8 mouse cellular contexts compared by ENCODE assay signal in genomic region chr16:37011922-37012289, GRCm38 (mm10). TPM values are rescaled to one million over a fixed set of nuclear protein-coding genes. Genes with fewer than 3 reads are reported as not detected.
DNase-seq lines count a peak whose midpoint lies in the region; ATAC-seq and TF ChIP-seq lines count a peak whose summit lies in the region.

No protein-coding gene starts in this region.

- H3K4me3 ChIP-seq in kidney, embryonic 14.5 days (ENCODE audit: low read length): peak overlapping the region; percentile 90
- peak overlapping the region; percentile 46 for H3K4me3 ChIP-seq in cortical plate, adult 2 months (ENCODE audit: insufficient read depth, low read length)
- peak overlapping the region; percentile 87 for H3K4me3 ChIP-seq in hindbrain, embryonic 15.5 days
- H3K4me3 ChIP-seq in midbrain, embryonic 15.5 days: peak overlapping the region; percentile 92

- H3K4me1 ChIP-seq in kidney, embryonic 14.5 days (ENCODE audit: control insufficient read depth, insufficient read depth, low read length): peaks cover 8% of the 10 kb centered on the region; the same call in 1 of the 2 replicates
- H3K4me1 ChIP-seq in cortical plate, adult 2 months (ENCODE audit: control insufficient read depth, insufficient read depth, low read length): 0 out of 2 replicates have a peak, but pooled peaks cover 2% of the 10 kb centered on the region
- H3K4me1 ChIP-seq in hindbrain, embryonic 15.5 days (replicated peaks): peaks cover 17% of the 10 kb centered on the region
- H3K4me1 ChIP-seq in midbrain, embryonic 15.5 days: peaks cover 19% of the 10 kb centered on the region

- under 1% methylated on average over 26 of the region's 26 CpGs for WGBS in kidney, embryonic 14.5 days
- under 1% methylated on average over 26 of the region's 26 CpGs for WGBS in hindbrain, embryonic 15.5 days
- WGBS in midbrain, embryonic 15.5 days: under 1% methylated on average over 26 of the region's 26 CpGs

- peak overlapping the region; percentile 78 for H3K9ac ChIP-seq in kidney, embryonic 14.5 days (ENCODE audit: low read depth, low read length)
- peak overlapping the region; percentile 54 for H3K9ac ChIP-seq in hindbrain, embryonic 15.5 days
- H3K9ac ChIP-seq in midbrain, embryonic 15.5 days: peak overlapping the region; percentile 43

- no peaks in the 10 kb centered on the region for H3K27me3 ChIP-seq in kidney, embryonic 14.5 days (ENCODE audit: control insufficient read depth, insufficient read depth, low read length)
- no peaks in the 10 kb centered on the region for H3K27me3 ChIP-seq in hindbrain, embryonic 15.5 days
- H3K27me3 ChIP-seq in midbrain, embryonic 15.5 days (replicated peaks): no peaks in the 10 kb centered on the region

- DNase-seq in kidney, postnatal 10 days: no peak
- DNase-seq in layer of hippocampus, adult 9-11 months: no peak
- no peak for DNase-seq in embryo, embryonic 10.5 days (ENCODE audit: low spot score)
- DNase-seq in natural killer cell, adult 2 months (ENCODE audit: low spot score in 2 of 2): no peak

- no peak for TF ChIP-seq POLR2A in cortical plate, adult 2 months (IDR thresholded peaks at IDR 0.05; ENCODE audit: extremely low read depth, insufficient read depth, low read length)

- no peak overlapping the region for H3K27ac ChIP-seq in kidney, embryonic 14.5 days (ENCODE audit: low read depth, low read length)
- H3K27ac ChIP-seq in cortical plate, adult 2 months (ENCODE audit: insufficient read depth, low read length): no peak overlapping the region
- no peak overlapping the region for H3K27ac ChIP-seq in hindbrain, embryonic 15.5 days (replicated peaks)
- H3K27ac ChIP-seq in midbrain, embryonic 15.5 days: no peak overlapping the region

- TF ChIP-seq CTCF in cortical plate, adult 2 months (IDR thresholded peaks at IDR 0.05; ENCODE audit: extremely low read depth, insufficient read depth, low read length): no peak

- no peaks in the 10 kb centered on the region for H3K9me3 ChIP-seq in kidney, embryonic 14.5 days (ENCODE audit: control insufficient read depth, low read length)
- no peaks in the 10 kb centered on the region for H3K9me3 ChIP-seq in hindbrain, embryonic 15.5 days
- H3K9me3 ChIP-seq in midbrain, embryonic 15.5 days: no peaks in the 10 kb centered on the region

- peaks cover 10% of the 10 kb centered on the region; the same call in 1 of the 2 replicates for H3K36me3 ChIP-seq in kidney, embryonic 14.5 days (ENCODE audit: control insufficient read depth, insufficient read depth, low read length)
- H3K36me3 ChIP-seq in hindbrain, embryonic 15.5 days: no peaks in the 10 kb centered on the region
- no peaks in the 10 kb centered on the region for H3K36me3 ChIP-seq in midbrain, embryonic 15.5 days (replicated peaks)

- peak overlapping the region; percentile 81 for H3K4me2 ChIP-seq in kidney, embryonic 14.5 days (replicated peaks; ENCODE audit: low read depth, low read length)
- H3K4me2 ChIP-seq in hindbrain, embryonic 15.5 days: peak overlapping the region; percentile 98
- H3K4me2 ChIP-seq in midbrain, embryonic 15.5 days: peak overlapping the region; percentile 96

- ATAC-seq in kidney, embryonic 14.5 days (ENCODE audit: low FRiP score, low TSS enrichment): peak; percentile 85
- ATAC-seq in hindbrain, embryonic 15.5 days (ENCODE audit: low FRiP score, low read depth): peak; percentile 74
- ATAC-seq in midbrain, embryonic 15.5 days (replicated peaks): peak; percentile 83

RNA-seq across cellular contexts. Expression of gene Polq, which starts 0.3 kb away (rescaled TPM):
- polyA plus RNA-seq in kidney, embryonic 14.5 days (2014; fragmentation: Nextera tagmentation; extraction: Ambion mirVana): 9.9 and 11.4 TPM in 2 replicates
- 1.4 TPM in 2 replicates for polyA plus RNA-seq in cortical plate, adult 2 months (2012; rRNA removed)
- polyA plus RNA-seq in hindbrain, embryonic 15.5 days (2015; fragmentation: Nextera tagmentation; extraction: Ambion mirVana): 2.4 and 3.5 TPM in 2 replicates
- 3.2 and 3.3 TPM in 2 replicates for polyA plus RNA-seq in midbrain, embryonic 15.5 days (2015; fragmentation: Nextera tagmentation; extraction: Ambion mirVana)

RNA-seq across cellular contexts. Expression of gene Fbxo40, which starts 21.6 kb away (rescaled TPM):
- polyA plus RNA-seq in kidney, embryonic 14.5 days (2014; fragmentation: Nextera tagmentation; extraction: Ambion mirVana): 0.24 and 1.2 TPM in 2 replicates
- polyA plus RNA-seq in cortical plate, adult 2 months (2012; rRNA removed): 0.10 and 0.15 TPM in 2 replicates
- polyA plus RNA-seq in hindbrain, embryonic 15.5 days (2015; fragmentation: Nextera tagmentation; extraction: Ambion mirVana): 0.04 TPM in 1 of 2 replicates, not detected in the other
- polyA plus RNA-seq in midbrain, embryonic 15.5 days (2015; fragmentation: Nextera tagmentation; extraction: Ambion mirVana): 0.10 TPM in 1 of 2 replicates, not detected in the other
